Mouse (Mus musculus): ENCODE data around the gene Thsd7b.
"Not testable (repeated sequence)": the region's sequence is repeated elsewhere in the genome, so short reads cannot be mapped to it uniquely, and the experiment has no call there.

DNA sequence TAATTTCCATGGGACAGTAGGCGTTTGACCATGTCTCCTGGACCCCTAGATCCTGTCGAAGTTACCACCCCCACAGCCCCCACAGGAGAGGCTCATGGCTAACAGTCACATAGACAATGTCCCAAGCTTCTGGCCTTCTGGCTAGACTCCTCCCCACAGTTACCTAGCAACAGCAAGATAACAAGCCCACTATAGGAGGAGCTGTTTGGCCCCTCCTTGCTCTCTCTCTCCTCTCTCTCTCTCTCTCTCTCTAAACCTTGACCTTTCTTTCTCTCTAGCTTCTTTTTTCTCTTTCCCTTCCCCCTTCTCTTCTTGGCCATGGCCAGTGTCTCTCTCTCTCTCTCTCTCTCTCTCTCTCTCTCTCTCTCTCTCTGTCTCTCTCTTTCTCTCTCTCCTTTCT is 686.2 kb downstream of the Thsd7b start:
- not testable (repeated sequence) for TF ChIP-seq CTCF (conservative IDR thresholded peaks at IDR 0.05; ENCODE audit: insufficient read depth, insufficient read length, low read depth, low read length); POLR2A (IDR thresholded peaks at IDR 0.05; ENCODE audit: low read depth, low read length)
